In the genomic region with DNA sequence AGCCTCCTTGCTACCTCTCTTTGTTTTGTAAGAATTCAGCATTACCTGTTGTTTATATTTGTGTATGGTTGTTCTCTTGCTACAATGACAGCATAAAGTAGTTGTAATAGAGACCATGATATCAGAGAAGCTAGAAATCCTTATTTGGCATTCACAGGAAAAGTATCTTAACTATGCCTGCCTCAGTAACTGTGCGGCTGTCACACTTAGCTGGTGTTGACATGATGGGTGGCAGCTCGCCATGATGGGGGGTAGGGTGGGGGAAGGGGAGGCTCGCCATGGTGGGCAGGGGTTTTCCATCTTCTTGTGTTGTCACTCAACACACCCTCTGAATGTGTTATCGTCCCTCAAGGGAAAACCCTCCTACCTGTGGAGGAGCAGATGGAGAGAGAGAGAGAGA, we compare ENCODE assay signal across 19 mouse cellular contexts.
DNase-seq lines count a peak whose midpoint lies in the region; ATAC-seq and TF ChIP-seq lines count a peak whose summit lies in the region.
"Had no signal": no experiment of that assay in that cellular context is flagged by ENCODE, and none has a peak within 500 bp of the region (broad histone marks: within the 10 kb centered on the region; RNA-seq: fewer than 3 reads in every experiment).

No protein-coding gene starts in this region.

- no peaks in the 10 kb centered on the region for H3K4me1 ChIP-seq in heart, embryonic 11.5 days (ENCODE audit: control insufficient read depth, insufficient read depth, low read length)
- H3K4me1 ChIP-seq in heart, adult 2 months (ENCODE audit: control insufficient read depth, insufficient read depth, low read length), result no peaks in the 10 kb centered on the region
- H3K4me1 ChIP-seq in heart, embryonic 16.5 days (ENCODE audit: control insufficient read depth, insufficient read depth, low read length), result peaks cover 6% of the 10 kb centered on the region; the same call in 1 of the 2 replicates
- H3K4me1 ChIP-seq: embryonic facial prominence, embryonic 12.5 days; forebrain, embryonic 13.5 days had no signal

- peak; percentile 55; the same call in 1 of the 2 replicates for ATAC-seq in heart, embryonic 11.5 days (replicated peaks; ENCODE audit: insufficient number of reproducible peaks, low FRiP score, low TSS enrichment)
- ATAC-seq in heart, embryonic 16.5 days (replicated peaks; ENCODE audit: extremely low read depth, insufficient read depth, low FRiP score), result peak; percentile 63
- no peak for ATAC-seq in megakaryocyte, adult 5-6 weeks (ENCODE audit: poor library complexity, severe bottlenecking)
- ATAC-seq: forebrain, embryonic 13.5 days; forebrain, postnatal 0 days had no signal

- no peaks in the 10 kb centered on the region for H3K27me3 ChIP-seq in heart, embryonic 11.5 days (ENCODE audit: control insufficient read depth, insufficient read depth, low read length)
- no peaks in the 10 kb centered on the region for H3K27me3 ChIP-seq in heart, adult 2 months (ENCODE audit: control insufficient read depth, insufficient read depth, low read length)
- H3K27me3 ChIP-seq in heart, embryonic 16.5 days (ENCODE audit: control insufficient read depth, insufficient read depth, low read length), result no peaks in the 10 kb centered on the region
- H3K27me3 ChIP-seq: embryonic facial prominence, embryonic 12.5 days; forebrain, embryonic 13.5 days had no signal

- no peak for DNase-seq in heart, adult 2 months
- no peak for DNase-seq in heart, adult 9 months (ENCODE audit: low spot score in 2 of 2)
- peak; percentile 33 for DNase-seq in heart, postnatal 4 days
- no peak for DNase-seq in heart, postnatal 10 days
- DNase-seq: adrenal gland, adult 2 months; adrenal gland, postnatal 10 days; adrenal gland, postnatal 25 days; cerebellum, adult 11-12 months; cerebellum, adult 2 months; cerebellum, adult 9-10 months; cerebellum, postnatal 10 days; cerebellum, postnatal 25 days; forebrain, postnatal 0 days had no signal

- H3K27ac ChIP-seq in heart, embryonic 11.5 days (ENCODE audit: low read depth, low read length), result no peak overlapping the region
- H3K27ac ChIP-seq in heart, adult 2 months, result no peak overlapping the region
- H3K27ac ChIP-seq in heart, embryonic 16.5 days (ENCODE audit: low read length), result no peak overlapping the region
- H3K27ac ChIP-seq: embryonic facial prominence, embryonic 10.5 days; embryonic facial prominence, embryonic 12.5 days; forebrain, embryonic 13.5 days had no signal

- H3K4me2 ChIP-seq in heart, embryonic 11.5 days, result no peak overlapping the region
- no peak overlapping the region for H3K4me2 ChIP-seq in heart, embryonic 16.5 days (ENCODE audit: low read depth, low read length)
- H3K4me2 ChIP-seq: embryonic facial prominence, embryonic 12.5 days; forebrain, embryonic 13.5 days had no signal

- TF ChIP-seq CTCF in heart, adult 2 months (IDR thresholded peaks at IDR 0.05), result no peak

- 23% methylated on average over 4 of the region's 4 CpGs for WGBS in heart, embryonic 11.5 days (ENCODE audit: insufficient replicate concordance)
- WGBS in heart, adult 2 months, result 40% methylated on average over 4 of the region's 4 CpGs
- 30% methylated on average over 4 of the region's 4 CpGs for WGBS in heart, embryonic 16.5 days

- intact Hi-C loops in heart, adult 2 months (cut with DNase I), result no loop called here
- intact Hi-C loops in heart, postnatal 10 days (cut with DNase I), result no loop called here

- no peak overlapping the region for H3K9ac ChIP-seq in heart, embryonic 11.5 days (ENCODE audit: low read depth, low read length)
- no peak overlapping the region for H3K9ac ChIP-seq in heart, adult 2 months (ENCODE audit: low read depth, low read length)
- H3K9ac ChIP-seq in heart, embryonic 16.5 days (ENCODE audit: low read length), result no peak overlapping the region
- H3K9ac ChIP-seq: embryonic facial prominence, embryonic 12.5 days; forebrain, embryonic 13.5 days; forebrain, postnatal 0 days had no signal

- TF ChIP-seq POLR2A in heart, adult 2 months (IDR thresholded peaks at IDR 0.05; ENCODE audit: insufficient read depth, low read depth, low read length), result no peak

- TF ChIP-seq EP300 in heart, adult 2 months (IDR thresholded peaks at IDR 0.05; ENCODE audit: insufficient read depth, low read depth, low read length), result no peak

- H3K36me3 ChIP-seq in heart, embryonic 11.5 days (ENCODE audit: control insufficient read depth, insufficient read depth, low read length), result no peaks in the 10 kb centered on the region
- H3K36me3 ChIP-seq in heart, adult 2 months (ENCODE audit: control insufficient read depth, insufficient read depth, low read length), result no peaks in the 10 kb centered on the region
- H3K36me3 ChIP-seq in heart, embryonic 16.5 days (ENCODE audit: control insufficient read depth, insufficient read depth), result no peaks in the 10 kb centered on the region
- H3K36me3 ChIP-seq: embryonic facial prominence, embryonic 10.5 days; embryonic facial prominence, embryonic 12.5 days had no signal

- H3K79me2 ChIP-seq in heart, adult 2 months (replicated peaks; ENCODE audit: control insufficient read depth, insufficient read depth, low read length), result no peaks in the 10 kb centered on the region

- no peak overlapping the region for H3K4me3 ChIP-seq in heart, embryonic 11.5 days (ENCODE audit: low read depth, low read length)
- no peak overlapping the region for H3K4me3 ChIP-seq in heart, adult 2 months
- H3K4me3 ChIP-seq in heart, embryonic 16.5 days (ENCODE audit: low read length), result no peak overlapping the region
- H3K4me3 ChIP-seq: embryonic facial prominence, embryonic 10.5 days; embryonic facial prominence, embryonic 12.5 days; forebrain, embryonic 13.5 days had no signal

- no peaks in the 10 kb centered on the region for H3K9me3 ChIP-seq in heart, embryonic 11.5 days (replicated peaks; ENCODE audit: control insufficient read depth, low read length)
- no peaks in the 10 kb centered on the region for H3K9me3 ChIP-seq in heart, embryonic 16.5 days (replicated peaks; ENCODE audit: control insufficient read depth, low read length)
- H3K9me3 ChIP-seq: embryonic facial prominence, embryonic 10.5 days; embryonic facial prominence, embryonic 12.5 days; forebrain, embryonic 13.5 days had no signal
